26 mouse cellular contexts compared by ENCODE assay signal in genomic region chr6:137024541-137024940, GRCm38 (mm10).
"Had no signal": no experiment of that assay in that cellular context is flagged by ENCODE, and none has a peak within 500 bp of the region (broad histone marks: within the 10 kb centered on the region; RNA-seq: fewer than 3 reads in every experiment).

No protein-coding gene starts in this region.

- H3K4me2 ChIP-seq: heart, embryonic 12.5 days; hindbrain, embryonic 12.5 days; hindbrain, embryonic 14.5 days; kidney, embryonic 15.5 days; limb, embryonic 13.5 days; limb, embryonic 15.5 days; liver, embryonic 12.5 days had no signal

- H3K27me3 ChIP-seq: heart, embryonic 12.5 days; hindbrain, embryonic 12.5 days; kidney, embryonic 15.5 days; limb, embryonic 13.5 days; limb, embryonic 15.5 days; liver, embryonic 12.5 days had no signal

- H3K9me3 ChIP-seq: heart, embryonic 10.5 days; heart, embryonic 12.5 days; hindbrain, embryonic 10.5 days; hindbrain, embryonic 12.5 days; kidney, embryonic 15.5 days; limb, embryonic 13.5 days; limb, embryonic 15.5 days; liver, embryonic 12.5 days had no signal

- H3K36me3 ChIP-seq: heart, embryonic 10.5 days; heart, embryonic 12.5 days; hindbrain, embryonic 10.5 days; hindbrain, embryonic 12.5 days; kidney, embryonic 15.5 days; limb, embryonic 13.5 days; limb, embryonic 15.5 days; liver, embryonic 12.5 days had no signal

- H3K4me1 ChIP-seq: heart, embryonic 10.5 days; heart, embryonic 12.5 days; hindbrain, embryonic 10.5 days; hindbrain, embryonic 12.5 days; kidney, embryonic 15.5 days; limb, embryonic 15.5 days; liver, embryonic 12.5 days had no signal

- DNase-seq: gastrocnemius, adult 2 months; gastrocnemius, postnatal 10 days; gastrocnemius, postnatal 25 days; heart, adult 2 months; heart, postnatal 10 days; heart, postnatal 4 days; kidney, adult 11 months; kidney, adult 2 months; kidney, adult 9 months; kidney, postnatal 14 days; kidney, postnatal 36 days; layer of hippocampus, adult 9-11 months; layer of hippocampus, postnatal 36 days; left cerebral cortex, postnatal 4 days had no signal

- H3K27ac ChIP-seq: gastrocnemius, adult 2 months; heart, adult 2 months; heart, embryonic 10.5 days; hindbrain, embryonic 10.5 days; hindbrain, embryonic 12.5 days; hindbrain, embryonic 14.5 days; kidney, embryonic 15.5 days; kidney, postnatal 0 days; limb, embryonic 13.5 days; limb, embryonic 15.5 days; liver, embryonic 12.5 days had no signal

- H3K9ac ChIP-seq: heart, embryonic 12.5 days; hindbrain, embryonic 12.5 days; hindbrain, embryonic 14.5 days; kidney, embryonic 15.5 days; limb, embryonic 13.5 days; limb, embryonic 15.5 days; liver, embryonic 12.5 days had no signal

- ATAC-seq: hindbrain, embryonic 16.5 days; inflammation-experienced regulatory T-cells, adult 6 months; liver, embryonic 12.5 days had no signal

- H3K4me3 ChIP-seq: gastrocnemius, adult 2 months; heart, adult 2 months; heart, embryonic 10.5 days; heart, embryonic 12.5 days; hindbrain, embryonic 10.5 days; hindbrain, embryonic 12.5 days; kidney, embryonic 15.5 days; limb, embryonic 13.5 days; limb, embryonic 15.5 days; liver, embryonic 12.5 days had no signal
